Mouse (Mus musculus): ENCODE measurements around the gene Ccdc163. TPM values are rescaled to one million over a fixed set of nuclear protein-coding genes. Genes with fewer than 3 reads are reported as not detected.
"Not testable (repeated sequence)": the region's sequence is repeated elsewhere in the genome, so short reads cannot be mapped to it uniquely, and the experiment has no call there.

Gene Ccdc163
- 1 to 10 TPM; 3.9 to 6.0 TPM for total RNA-seq (2021)
- long read RNA-seq, experiment 1, partial matches to known transcripts, result 0 of 1 reads
- long read RNA-seq, experiment 1, other reads (novel, unspliced or antisense), result 0 of 1 reads
- long read RNA-seq, experiment 2, result 0 reads

GRCm38 (mm10) chr4:116708201-116708764 is at the start of gene Ccdc163, which contains the start of gene Mmachc:
Gene Ccdc163, plus strand, starts transcription at chr4:116708509.
Gene Mmachc, minus strand, starts transcription at chr4:116708406.
- peak within 1 kb of the TSS; percentile 88 for H3K4me3 ChIP-seq
- peak; percentile 91 to 98 for DNase-seq (ENCODE audit: low spot score in 2 of 2)
- peak; percentile 46 for TF ChIP-seq CTCF (conservative IDR thresholded peaks at IDR 0.05)
- H3K27ac ChIP-seq, result peak within 1 kb of the TSS; percentile 98

GRCm38 (mm10) chr4:116659474-116659873 is 48.8 kb upstream of the Ccdc163 start:
- no peak for DNase-seq (ENCODE audit: low spot score in 2 of 2)
- Histone ChIP-seq H3K4me3 (no peak overlapping the region), H3K27ac (no peak overlapping the region)
- TF ChIP-seq CTCF (conservative IDR thresholded peaks at IDR 0.05), result no peak

DNA sequence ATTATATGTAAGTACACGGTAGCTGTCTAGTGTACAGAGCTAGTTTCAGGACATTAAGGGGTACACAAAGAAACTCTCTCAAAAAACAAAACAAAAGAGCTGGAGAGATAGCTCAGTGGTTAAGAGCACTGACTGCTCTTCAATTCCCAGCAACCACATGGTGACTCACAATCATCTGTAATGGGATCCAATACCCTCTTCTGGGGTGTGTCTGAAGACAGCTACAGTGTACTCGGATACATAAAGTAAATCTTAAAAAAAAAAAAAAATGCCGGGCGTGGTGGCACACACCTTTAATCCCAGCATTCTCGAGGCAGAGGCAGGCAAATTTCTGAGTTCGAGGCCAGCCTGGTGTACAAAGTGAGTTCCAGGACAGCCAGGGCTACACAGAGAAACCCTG is 48.4 kb upstream of the Ccdc163 start:
- H3K27ac ChIP-seq; DNase-seq (ENCODE audit: low spot score in 2 of 2); H3K4me3 ChIP-seq: not testable (repeated sequence)

- Histone ChIP-seq H3K4me3 (no peak overlapping the region), H3K27ac (no peak overlapping the region)
- no peak for TF ChIP-seq CTCF (conservative IDR thresholded peaks at IDR 0.05)
- DNase-seq (ENCODE audit: low spot score in 2 of 2), result no peak
Observed at GRCm38 (mm10) chr4:116660829-116661228, 47.5 kb upstream of the Ccdc163 start.

- Histone ChIP-seq H3K27ac (no peak overlapping the region), H3K4me3 (no peak overlapping the region)
- TF ChIP-seq CTCF (conservative IDR thresholded peaks at IDR 0.05), result 0 out of 2 replicates have a peak, but pooled peaks have one; percentile 13
- DNase-seq (ENCODE audit: low spot score in 2 of 2), result no peak
Observed at GRCm38 (mm10) chr4:116661998-116662397, 46.3 kb upstream of the Ccdc163 start.

GRCm38 (mm10) chr4:116666625-116667024 is 41.7 kb upstream of the Ccdc163 start:
- Histone ChIP-seq H3K4me3 (no peak overlapping the region), H3K27ac (no peak overlapping the region)
- no peak for DNase-seq (ENCODE audit: low spot score in 2 of 2)
- no peak for TF ChIP-seq CTCF (conservative IDR thresholded peaks at IDR 0.05)

GRCm38 (mm10) chr4:116668145-116668544 is 40.2 kb upstream of the Ccdc163 start:
- no peak for TF ChIP-seq CTCF (conservative IDR thresholded peaks at IDR 0.05)
- no peak overlapping the region for H3K4me3 ChIP-seq
- DNase-seq (ENCODE audit: low spot score in 2 of 2), result no peak
- H3K27ac ChIP-seq, result no peak overlapping the region

- Histone ChIP-seq H3K4me3 (no peak overlapping the region), H3K27ac (no peak overlapping the region)
- DNase-seq (ENCODE audit: low spot score in 2 of 2), result no peak
- TF ChIP-seq CTCF (conservative IDR thresholded peaks at IDR 0.05), result peak; percentile 65
Observed at GRCm38 (mm10) chr4:116669291-116669690, 39.0 kb upstream of the Ccdc163 start.

DNA sequence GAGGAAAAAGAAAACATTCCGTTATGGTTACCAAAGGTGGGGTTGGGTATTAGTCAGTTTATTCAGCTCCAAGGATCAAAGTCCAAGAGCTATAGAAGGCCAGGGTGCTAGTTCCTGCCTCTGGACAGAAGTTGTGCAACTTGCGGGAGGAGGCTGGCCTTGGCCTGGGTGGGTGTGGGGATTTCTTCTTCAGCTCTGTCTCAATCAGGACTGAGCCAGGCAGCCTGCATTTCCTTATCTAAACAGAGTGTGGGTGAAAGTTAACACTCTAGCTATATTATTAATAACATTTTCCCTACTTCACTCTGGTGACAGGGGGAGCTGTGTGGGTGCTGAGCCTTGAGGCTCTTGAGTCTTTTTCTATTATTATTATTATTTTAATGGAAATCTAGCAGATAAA is 35.5 kb upstream of the Ccdc163 start:
- no peak for TF ChIP-seq CTCF (conservative IDR thresholded peaks at IDR 0.05)
- DNase-seq (ENCODE audit: low spot score in 2 of 2), result no peak
- H3K27ac ChIP-seq, result no peak overlapping the region
- no peak overlapping the region for H3K4me3 ChIP-seq

GRCm38 (mm10) chr4:116674761-116675160 is 33.5 kb upstream of the Ccdc163 start:
- DNase-seq (ENCODE audit: low spot score in 2 of 2); H3K27ac ChIP-seq; H3K4me3 ChIP-seq: not testable (repeated sequence)

DNA sequence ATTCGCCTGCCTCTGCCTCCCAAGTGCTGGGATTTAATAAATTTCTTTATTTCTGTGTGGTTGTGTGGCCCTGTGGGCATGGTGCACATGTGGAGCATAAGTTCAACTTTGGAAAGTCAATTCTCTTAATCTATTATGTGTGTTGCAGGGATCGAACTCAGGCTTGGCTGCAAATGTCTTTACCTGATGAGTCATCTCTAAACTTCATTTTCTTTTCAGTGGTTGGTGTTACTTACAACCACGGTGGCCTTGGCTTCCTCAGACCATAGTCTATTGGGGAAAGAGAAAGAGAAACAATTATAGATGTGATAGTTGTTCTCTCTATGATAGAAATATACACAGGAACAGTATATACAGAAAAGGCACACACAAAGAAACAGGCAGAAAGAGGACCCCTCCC is 32.3 kb upstream of the Ccdc163 start:
- no peak for TF ChIP-seq CTCF (conservative IDR thresholded peaks at IDR 0.05)
- DNase-seq (ENCODE audit: low spot score in 2 of 2), result no peak
- Histone ChIP-seq H3K27ac (no peak overlapping the region), H3K4me3 (no peak overlapping the region)

GRCm38 (mm10) chr4:116677808-116678207 is 30.5 kb upstream of the Ccdc163 start:
- DNase-seq (ENCODE audit: low spot score in 2 of 2), result no peak
- TF ChIP-seq CTCF (conservative IDR thresholded peaks at IDR 0.05), result no peak
- no peak overlapping the region for H3K4me3 ChIP-seq
- H3K27ac ChIP-seq, result no peak overlapping the region

- DNase-seq (ENCODE audit: low spot score in 2 of 2), result no peak
- no peak for TF ChIP-seq CTCF (conservative IDR thresholded peaks at IDR 0.05)
- Histone ChIP-seq H3K4me3 (no peak overlapping the region), H3K27ac (no peak overlapping the region)
Observed at GRCm38 (mm10) chr4:116679141-116679540, 29.2 kb upstream of the Ccdc163 start.

DNA sequence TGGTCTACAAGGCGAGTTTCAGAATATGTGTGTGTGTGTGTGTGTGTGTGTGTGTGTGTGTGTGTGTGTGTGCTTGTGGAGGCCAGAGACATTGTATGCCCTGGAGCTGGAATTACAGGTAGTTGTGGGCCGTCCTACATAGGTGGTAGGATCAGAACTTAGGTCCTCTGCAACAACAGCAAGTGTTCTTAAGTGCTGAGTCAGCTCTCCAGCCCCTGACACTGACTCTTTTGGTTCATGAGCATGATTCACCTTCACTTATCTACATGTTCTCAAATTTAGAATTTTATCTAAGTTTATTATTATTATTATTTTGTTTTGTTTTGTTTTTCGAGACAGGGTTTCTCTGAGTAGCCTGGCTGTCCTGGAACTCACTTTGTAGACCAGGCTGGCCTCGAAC is 27.8 kb upstream of the Ccdc163 start:
- not testable (repeated sequence) for DNase-seq (ENCODE audit: low spot score in 2 of 2); H3K27ac ChIP-seq; H3K4me3 ChIP-seq
